ENCODE assay signal across 17 mouse cellular contexts in the genomic region with DNA sequence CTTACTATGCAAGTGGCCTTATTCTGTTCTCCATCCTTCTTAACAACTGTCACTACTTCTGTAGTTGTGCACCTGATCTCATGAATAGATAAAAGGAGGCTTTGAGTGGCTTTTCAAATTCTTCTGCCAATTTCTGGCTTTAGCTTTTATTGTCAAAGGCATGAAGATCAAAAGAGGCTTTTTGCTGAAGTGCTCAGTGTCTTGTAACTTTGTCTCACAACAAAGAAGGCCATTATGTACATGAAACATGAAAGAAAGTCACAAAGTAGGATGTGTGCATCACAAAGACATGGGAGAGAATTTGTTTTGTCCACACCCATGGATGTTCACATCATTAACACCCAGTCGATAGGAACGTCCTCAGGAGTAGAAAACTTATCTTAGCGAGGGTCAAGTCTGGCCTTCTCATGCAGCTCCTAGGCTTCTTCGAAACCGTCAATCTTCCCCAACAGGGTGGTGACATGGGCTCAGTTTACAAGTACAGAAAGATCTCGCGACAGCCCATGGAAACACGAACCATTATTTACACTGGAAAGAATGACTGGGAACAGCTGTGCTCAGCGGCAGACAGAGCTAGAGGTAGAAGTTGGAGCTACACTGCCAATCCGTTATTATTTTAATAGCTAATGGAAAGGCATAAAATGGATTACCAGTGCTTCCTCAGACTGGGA.
DNase-seq lines count a peak whose midpoint lies in the region; ATAC-seq and TF ChIP-seq lines count a peak whose summit lies in the region.
"Had no signal": no experiment of that assay in that cellular context is flagged by ENCODE, and none has a peak within 500 bp of the region (broad histone marks: within the 10 kb centered on the region; RNA-seq: fewer than 3 reads in every experiment).

No protein-coding gene starts in this region.

- H3K36me3 ChIP-seq in lung, embryonic 14.5 days (ENCODE audit: insufficient read depth), result no peaks in the 10 kb centered on the region
- H3K36me3 ChIP-seq in limb, embryonic 15.5 days, result no peaks in the 10 kb centered on the region
- no peaks in the 10 kb centered on the region for H3K36me3 ChIP-seq in midbrain, postnatal 0 days (ENCODE audit: insufficient read depth, low read length)
- H3K36me3 ChIP-seq: embryonic facial prominence, embryonic 15.5 days; forebrain, embryonic 12.5 days had no signal

- intact Hi-C loops in gastrocnemius, postnatal 14 days (cut with DNase I; ENCODE audit: low total_unique reads), result no loop called here

- no peak overlapping the region for H3K9ac ChIP-seq in lung, embryonic 14.5 days
- H3K9ac ChIP-seq in limb, embryonic 15.5 days, result no peak overlapping the region
- no peak overlapping the region for H3K9ac ChIP-seq in midbrain, postnatal 0 days (replicated peaks; ENCODE audit: low read length, poor library complexity, severe bottlenecking)
- H3K9ac ChIP-seq: embryonic facial prominence, embryonic 15.5 days; forebrain, embryonic 12.5 days; heart, embryonic 13.5 days had no signal

- H3K4me2 ChIP-seq in lung, embryonic 14.5 days, result no peak overlapping the region
- H3K4me2 ChIP-seq in limb, embryonic 15.5 days, result no peak overlapping the region
- H3K4me2 ChIP-seq in midbrain, postnatal 0 days (ENCODE audit: low read depth, low read length, poor library complexity, severe bottlenecking), result no peak overlapping the region
- H3K4me2 ChIP-seq: embryonic facial prominence, embryonic 15.5 days; forebrain, embryonic 12.5 days; heart, embryonic 13.5 days had no signal

- 13% methylated on average over 10 of the region's 10 CpGs for WGBS in lung, embryonic 14.5 days
- WGBS in limb, embryonic 15.5 days, result 33% methylated on average over 10 of the region's 10 CpGs
- 49% methylated on average over 10 of the region's 10 CpGs for WGBS in midbrain, postnatal 0 days

- no peak overlapping the region for H3K4me3 ChIP-seq in lung, embryonic 14.5 days (ENCODE audit: low read depth, low read length)
- H3K4me3 ChIP-seq in limb, embryonic 15.5 days, result no peak overlapping the region
- H3K4me3 ChIP-seq in midbrain, postnatal 0 days (ENCODE audit: low read depth, low read length), result no peak overlapping the region
- H3K4me3 ChIP-seq: embryonic facial prominence, embryonic 15.5 days; forebrain, embryonic 12.5 days; heart, embryonic 13.5 days; layer of hippocampus, adult 2 months had no signal

- no peak overlapping the region for H3K27ac ChIP-seq in lung, embryonic 14.5 days (ENCODE audit: low read depth)
- 0 out of 2 replicates have a peak overlapping the region, but pooled peaks have one; percentile 1 for H3K27ac ChIP-seq in limb, embryonic 15.5 days
- no peak overlapping the region for H3K27ac ChIP-seq in midbrain, postnatal 0 days (ENCODE audit: low read depth, low read length)
- H3K27ac ChIP-seq: embryonic facial prominence, embryonic 15.5 days; forebrain, embryonic 12.5 days; heart, embryonic 13.5 days; layer of hippocampus, adult 2 months had no signal

- peak; percentile 77 for DNase-seq in gastrocnemius, adult 18-20 months (ENCODE audit: low spot score)
- DNase-seq in gastrocnemius, postnatal 14 days, result no peak
- peak; percentile 51 for DNase-seq in lung, embryonic 14.5 days
- DNase-seq in lung, adult 18-20 months, result no peak
- DNase-seq in embryo, embryonic 11 days, result peak; percentile 50
- no peak for DNase-seq in midbrain, postnatal 0 days (ENCODE audit: low spot score)
- DNase-seq: adrenal gland, postnatal 14 days; cerebellum, postnatal 10 days; spleen, adult 18-20 months; thymus, postnatal 4 days had no signal

- H3K27me3 ChIP-seq in lung, embryonic 14.5 days (ENCODE audit: insufficient read depth, low read length), result no peaks in the 10 kb centered on the region
- H3K27me3 ChIP-seq in limb, embryonic 15.5 days, result no peaks in the 10 kb centered on the region
- no peaks in the 10 kb centered on the region for H3K27me3 ChIP-seq in midbrain, postnatal 0 days (ENCODE audit: insufficient read depth, low read length)
- H3K27me3 ChIP-seq: embryonic facial prominence, embryonic 15.5 days; forebrain, embryonic 12.5 days; heart, embryonic 13.5 days had no signal

- H3K9me3 ChIP-seq in lung, embryonic 14.5 days (ENCODE audit: low read depth, low read length), result 0 out of 2 replicates have a peak, but pooled peaks cover 5% of the 10 kb centered on the region
- H3K9me3 ChIP-seq in limb, embryonic 15.5 days, result no peaks in the 10 kb centered on the region; the same call in 1 of the 2 replicates
- H3K9me3 ChIP-seq in midbrain, postnatal 0 days (ENCODE audit: low read length), result no peaks in the 10 kb centered on the region
- H3K9me3 ChIP-seq: embryonic facial prominence, embryonic 15.5 days had no signal

- peaks cover 2% of the 10 kb centered on the region; the same call in 1 of the 2 replicates for H3K4me1 ChIP-seq in lung, embryonic 14.5 days (ENCODE audit: insufficient read depth)
- 0 out of 2 replicates have a peak, but pooled peaks cover 4% of the 10 kb centered on the region for H3K4me1 ChIP-seq in limb, embryonic 15.5 days
- H3K4me1 ChIP-seq in midbrain, postnatal 0 days (ENCODE audit: insufficient read depth, low read length), result no peaks in the 10 kb centered on the region

- TF ChIP-seq CTCF in lung, embryonic 14.5 days (IDR thresholded peaks at IDR 0.05; ENCODE audit: low read depth), result no peak
- TF ChIP-seq CTCF in midbrain, postnatal 0 days (IDR thresholded peaks at IDR 0.05), result no peak

- 0 out of 2 replicates have a peak, but pooled peaks have one; percentile 71 for ATAC-seq in lung, embryonic 14.5 days (ENCODE audit: insufficient read depth)
- ATAC-seq in limb, embryonic 15.5 days (ENCODE audit: insufficient number of reproducible peaks, low FRiP score, low TSS enrichment, low read depth), result no peak
- ATAC-seq in midbrain, postnatal 0 days (ENCODE audit: low FRiP score), result no peak
- no peak for ATAC-seq in frontal cortex, adult (ENCODE audit: low TSS enrichment)
- ATAC-seq: intestine, embryonic 16.5 days had no signal

Comparison
In these comparisons a context has a peak if more than half of its experiments do, and no peak if none do; other contexts are left out.
1. DNase-seq: peak in gastrocnemius, adult 18-20 months (single experiment), lung, embryonic 14.5 days (single experiment) and embryo, embryonic 11 days (single experiment); none in gastrocnemius, postnatal 14 days (single experiment), lung, adult 18-20 months (0 of 2) and midbrain, postnatal 0 days (single experiment).